Mouse (Mus musculus) myocyte (in vitro differentiated cells): Measurements from ENCODE around the gene Lyzl4.

Experiments
- CEBPB ChIP-seq: IDR thresholded peaks from 2 replicates; pipeline ENCODE4 v1.6.1; 2011; ENCODE audit warnings: mild to moderate bottlenecking, moderate library complexity; ENCODE audit not compliant: poor library complexity, insufficient read depth, severe bottlenecking
- MAX ChIP-seq: IDR thresholded peaks from one replicate; pipeline ENCODE4 v1.6.1; 2011; ENCODE audit warnings: low read depth, mild to moderate bottlenecking, control low read depth
- MYOG ChIP-seq, 3 experiments: IDR thresholded peaks; one replicate each; pipeline ENCODE4 v1.6.1; 2011; ENCODE audit warnings: control low read depth in 2 of 3, low read depth in 2 of 3, mild to moderate bottlenecking in 2 of 3; ENCODE audit not compliant: insufficient read length in 2 of 3, control insufficient read depth in 1 of 3, insufficient read depth in 1 of 3
- POLR2A ChIP-seq: IDR thresholded peaks from one replicate; pipeline ENCODE4 v1.6.1; 2011; ENCODE audit warnings: low read depth, mild to moderate bottlenecking, control low read depth, moderate library complexity; ENCODE audit not compliant: insufficient read length
- SRF ChIP-seq: IDR thresholded peaks from one replicate; pipeline ENCODE4 v1.6.1; 2011; ENCODE audit warnings: low read depth; ENCODE audit not compliant: control insufficient read depth, insufficient read length
- USF1 ChIP-seq: IDR thresholded peaks from one replicate; pipeline ENCODE4 v1.6.1; 2011; ENCODE audit warnings: low read depth, mild to moderate bottlenecking, control low read depth, moderate library complexity

- no peak for TF ChIP-seq USF1
- TF ChIP-seq POLR2A = no peak
- no peak for TF ChIP-seq SRF
- no peak for TF ChIP-seq MAX
- TF ChIP-seq MYOG (IDR thresholded peaks at IDR 0.05; ENCODE audit: control insufficient read depth in 1 of 3, insufficient read depth in 1 of 3, insufficient read length in 2 of 3, low read depth in 2 of 3) = no peak
- no peak for TF ChIP-seq CEBPB
These were observed 5.9 kb downstream of the Lyzl4 start for GRCm38 (mm10) chr9:121635835-121636576.
